Mouse (Mus musculus) ES-E14 (cell line): ENCODE measurements at regions not wholly inside any gene's neighbourhood (a gene's known extent, or its start where the extent isn't known, plus 50 kb on each side); places are given as distances from the start of the nearest gene placed in this dataset.
"Not testable (repeated sequence)": the region's sequence is repeated elsewhere in the genome, so short reads cannot be mapped to it uniquely, and the experiment has no call there.

Source experiments
- CHD2 ChIP-seq: IDR thresholded peaks from 2 replicates; pipeline ENCODE4 v1.6.1; 2014; ENCODE audit warnings: mild to moderate bottlenecking, low read depth, low read length, inconsistent platforms
- HCFC1 ChIP-seq: IDR thresholded peaks from 2 replicates; pipeline ENCODE4 v1.6.1; 2012; ENCODE audit warnings: low read length, inconsistent platforms, borderline replicate concordance; ENCODE audit not compliant: insufficient read depth
- MAFK ChIP-seq: IDR thresholded peaks from 2 replicates; pipeline ENCODE4 v1.6.1; 2014; ENCODE audit warnings: mild to moderate bottlenecking, low read depth, low read length, inconsistent platforms; ENCODE audit not compliant: insufficient read depth

DNA sequence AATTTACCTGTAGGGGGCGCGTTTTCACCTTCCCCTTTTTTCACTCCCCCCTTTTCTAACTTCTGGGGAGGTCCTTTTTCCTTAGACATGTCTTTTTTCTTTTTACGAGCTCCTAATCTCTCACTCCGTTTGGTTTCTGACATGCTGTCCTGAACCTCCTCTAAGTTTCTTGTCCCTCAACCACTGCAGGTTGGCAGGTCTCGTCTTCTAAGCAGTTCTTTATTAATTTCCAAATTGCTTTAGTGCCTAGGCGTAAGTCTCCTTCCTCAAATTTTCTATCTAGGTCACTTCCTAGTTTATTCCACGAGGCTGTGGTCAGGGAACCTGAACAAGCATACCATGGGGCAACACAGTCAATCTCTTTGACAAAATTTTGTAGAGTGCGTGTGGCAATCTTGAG is 825.7 kb downstream of the Prdm13 start:
- not testable (repeated sequence) for TF ChIP-seq CHD2, MAFK, HCFC1
